Mouse (Mus musculus): ENCODE measurements around the gene Kmt2c. TPM values are rescaled to one million over a fixed set of nuclear protein-coding genes. Genes with fewer than 3 reads are reported as not detected.
A peak's percentile ranks its signal among the peaks of the same experiment; 100 is the strongest.
"Not testable (repeated sequence)": the region's sequence is repeated elsewhere in the genome, so short reads cannot be mapped to it uniquely, and the experiment has no call there.

The Kmt2c gene
- total RNA-seq, 2 experiments from 2014 or later, result 69.3 to 70.1 TPM

GRCm38 (mm10) chr5:25521461-25521860, 22.9 kb upstream of the Kmt2c start:
- DNase-seq (ENCODE audit: extremely low spot score in 1 of 2, low spot score in 2 of 2), result no peak
- intact Hi-C loops (cut with DNase I), result loop anchor here (10.0 kb wide), 1 partner anchor 183 kb away; the partner anchor contains the start of gene Xrcc2

- intact Hi-C loops (cut with DNase I), result loop anchor here (10.0 kb wide), 1 partner anchor 185 kb away; the partner anchor contains the start of gene Xrcc2
- DNase-seq (ENCODE audit: extremely low spot score in 1 of 2, low spot score in 2 of 2), result no peak
Observed at GRCm38 (mm10) chr5:25519820-25520219, 21.2 kb upstream of the Kmt2c start.

- no peak for DNase-seq (ENCODE audit: extremely low spot score in 1 of 2, low spot score in 2 of 2)
Observed at GRCm38 (mm10) chr5:25517550-25517949, 19.0 kb upstream of the Kmt2c start.

GRCm38 (mm10) chr5:25516301-25516895, 17.8 kb upstream of the Kmt2c start:
- DNase-seq (ENCODE audit: extremely low spot score in 1 of 2, low spot score in 2 of 2), result no peak
- intact Hi-C loops (cut with DNase I), result no loop called here

More at GRCm38 (mm10) chr5:25517550-25517949, 19.0 kb upstream of the Kmt2c start:
- intact Hi-C loops (cut with DNase I), result no loop called here

DNA sequence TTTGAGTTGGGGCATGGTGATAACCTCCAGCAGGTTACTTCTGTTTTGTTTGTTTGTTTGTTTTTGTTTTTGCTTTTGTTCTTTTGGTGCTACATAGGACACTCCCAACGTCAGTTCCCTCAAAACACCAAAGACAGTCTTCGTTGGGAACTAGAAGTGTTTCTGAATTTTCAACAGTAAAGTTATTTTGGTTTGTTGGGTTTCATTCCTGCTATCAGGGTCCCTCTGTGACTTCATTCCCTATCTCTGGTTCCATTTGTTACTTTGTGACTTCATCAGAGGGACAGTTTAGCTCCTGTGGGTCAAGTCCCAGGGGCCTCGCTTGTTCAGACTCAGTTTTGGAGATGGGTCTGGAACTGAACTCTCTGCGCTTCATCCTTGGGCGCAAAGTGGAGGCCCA, 17.2 kb upstream of the Kmt2c start, which contains the start of gene Cct8l1:
Gene Cct8l1, plus strand, starts transcription at position 301 of the 400 bp plus-strand sequence.
- intact Hi-C loops (cut with DNase I), result no loop called here

DNA sequence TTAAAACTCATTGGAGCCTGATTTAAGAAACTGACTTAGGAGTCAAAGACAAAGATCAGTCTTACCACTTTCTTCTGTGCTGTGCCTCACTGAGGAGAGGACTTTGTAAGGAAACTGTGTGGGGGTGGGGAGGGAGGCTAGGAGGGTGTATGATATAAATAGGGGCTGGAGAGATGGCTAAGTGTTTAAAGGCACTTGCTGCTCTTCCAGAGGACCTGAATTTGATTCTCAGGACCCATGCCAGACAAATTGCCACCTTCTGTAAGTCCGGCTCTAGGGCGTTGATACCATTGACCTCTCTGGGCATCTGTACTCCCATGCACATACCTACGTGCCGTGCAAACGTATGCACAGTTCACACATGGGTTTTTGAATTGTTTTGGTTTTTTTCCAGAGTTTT, 7.5 kb upstream of the Kmt2c start:
- intact Hi-C loops (cut with DNase I), result loop anchor here (10.0 kb wide), 1 partner anchor 189 kb away; no protein-coding TSS in a partner anchor
- no peak for DNase-seq (ENCODE audit: extremely low spot score in 1 of 2, low spot score in 2 of 2)

More for the DNA sequence above, 17.2 kb upstream of the Kmt2c start, which contains the start of gene Cct8l1:
- no peak for DNase-seq (ENCODE audit: extremely low spot score in 1 of 2, low spot score in 2 of 2)

GRCm38 (mm10) chr5:25500686-25501085, 2.1 kb upstream of the Kmt2c start:
- no peak for DNase-seq (ENCODE audit: extremely low spot score in 1 of 2, low spot score in 2 of 2)
- intact Hi-C loops (cut with DNase I), result loop anchor here (1.0 to 10.0 kb wide), 2 partner anchors 29 to 194 kb away; no protein-coding TSS in a partner anchor

DNA sequence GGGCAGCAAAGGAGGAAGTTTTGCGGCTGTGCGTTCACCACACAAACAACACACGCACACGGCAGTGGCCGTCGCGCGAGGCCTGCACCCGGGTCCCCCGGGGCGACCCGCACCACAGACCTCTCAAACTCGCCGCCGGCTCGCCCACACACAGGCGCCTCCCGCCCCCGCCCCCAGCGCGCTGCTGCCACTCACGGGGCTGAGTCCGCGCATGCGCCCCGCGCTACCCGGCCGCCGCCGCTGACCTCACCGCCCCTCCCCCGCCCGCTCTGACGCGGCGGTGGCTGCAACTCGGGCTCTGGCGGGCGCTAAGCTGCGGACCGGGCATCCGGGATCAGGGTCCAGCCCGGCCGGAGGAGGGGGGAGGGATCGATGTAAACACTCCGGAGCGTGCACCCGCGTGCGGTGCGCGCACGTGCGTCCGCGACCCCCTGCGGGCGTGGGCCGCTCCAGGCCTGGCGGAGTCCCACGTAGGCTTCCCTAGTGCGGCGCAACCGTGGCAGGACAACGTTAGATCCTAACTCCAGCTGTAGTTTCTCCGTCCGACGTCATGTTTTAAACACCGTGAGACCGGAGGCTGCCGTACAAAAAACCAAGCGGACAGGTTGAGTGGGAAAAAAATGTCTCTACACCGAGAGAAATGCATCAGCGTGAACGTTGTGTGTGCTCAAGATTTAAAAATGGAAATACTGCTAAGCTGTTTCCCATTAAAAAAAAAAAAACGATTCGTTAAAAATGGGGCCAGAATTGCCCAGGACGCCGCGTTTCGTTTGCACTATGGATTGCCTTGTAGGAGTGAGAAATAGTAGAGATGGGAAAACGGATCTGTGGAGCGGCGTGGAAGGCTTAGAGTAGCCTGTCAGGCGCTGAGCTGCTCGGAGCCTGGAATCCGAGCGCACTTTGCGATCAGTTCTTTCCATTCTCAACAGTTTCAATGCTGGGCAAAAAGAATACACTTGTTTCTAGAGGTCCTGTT, 1.1 kb upstream of the Kmt2c start:
- peak; percentile 96 to 99 for DNase-seq (ENCODE audit: extremely low spot score in 1 of 2, low spot score in 2 of 2)
- intact Hi-C loops (cut with DNase I), result loop anchor here (1.0 to 10.0 kb wide), 4 partner anchors 30 to 335 kb away; no protein-coding TSS in a partner anchor

DNA sequence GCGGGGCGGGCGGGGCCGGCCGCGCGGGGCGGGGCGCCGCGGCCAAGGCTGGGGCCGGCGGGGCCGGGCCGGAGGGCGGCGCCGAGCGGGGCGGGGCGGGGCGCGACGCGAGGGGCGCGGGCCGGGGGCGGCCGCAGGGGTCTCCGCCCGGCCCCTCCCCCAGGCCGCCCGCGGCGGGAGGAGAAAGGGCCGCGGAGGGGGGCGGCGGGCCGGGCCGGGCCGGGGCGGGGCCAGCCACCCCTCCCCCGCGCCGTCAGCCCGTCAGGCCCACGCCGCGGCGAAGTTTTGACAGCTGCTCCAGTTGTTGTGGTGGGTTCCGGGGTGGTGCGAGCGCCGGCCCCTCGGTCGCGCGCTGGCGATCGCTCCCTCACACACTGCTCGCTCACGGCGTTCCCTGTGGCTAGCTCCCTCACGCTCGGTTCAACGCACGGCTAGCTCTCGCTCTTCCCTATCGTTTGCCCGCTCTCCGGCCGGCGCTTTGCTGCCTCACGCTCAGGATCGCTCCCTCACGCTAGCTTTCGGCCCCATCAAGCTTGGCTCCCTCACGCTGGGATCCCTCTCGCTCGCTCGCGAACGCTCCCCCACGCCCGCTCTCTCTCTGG, 339 bp upstream of the Kmt2c start:
- intact Hi-C loops (cut with DNase I), result loop anchor here (5.0 to 10.0 kb wide), 2 partner anchors 77 to 336 kb away; no protein-coding TSS in a partner anchor
- peak; percentile 63 to 89 for DNase-seq (ENCODE audit: extremely low spot score in 1 of 2, low spot score in 2 of 2)

DNA sequence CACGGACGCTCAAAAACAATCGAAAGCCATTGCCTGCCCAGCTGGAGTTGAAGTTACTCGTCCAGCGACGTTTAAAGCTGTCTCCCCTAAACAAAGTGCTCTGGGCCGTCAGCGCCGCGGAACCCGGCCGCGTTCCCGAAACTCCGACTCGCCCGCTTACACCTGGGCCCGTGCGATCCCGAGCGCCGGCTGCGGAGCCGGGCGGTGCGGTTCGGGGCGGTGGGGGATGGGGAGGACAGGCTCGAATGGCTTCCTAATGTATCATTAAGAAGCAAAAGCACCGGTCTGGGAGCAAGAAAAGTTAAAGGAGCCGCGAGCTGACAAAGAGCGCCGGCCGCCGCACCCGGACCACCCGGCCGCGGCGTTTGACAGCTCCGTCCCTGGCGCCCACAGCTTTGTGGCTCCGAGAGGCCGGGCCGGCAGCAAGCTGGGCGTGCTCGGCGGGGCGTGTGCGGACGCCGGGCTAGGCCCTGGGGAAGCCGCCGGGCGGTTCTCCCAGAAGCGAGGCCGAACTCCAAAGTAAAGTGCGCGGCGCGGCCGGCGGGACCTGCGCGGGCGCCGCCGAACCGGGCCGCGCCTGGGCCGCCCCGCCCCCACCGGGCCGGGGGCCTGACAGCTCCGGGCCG, 750 bp downstream of the Kmt2c start:
- peak; percentile 9 to 78 for DNase-seq (ENCODE audit: extremely low spot score in 1 of 2, low spot score in 2 of 2)
- intact Hi-C loops (cut with DNase I), result loop anchor here (5.0 to 10.0 kb wide), 2 partner anchors 76 to 337 kb away; no protein-coding TSS in a partner anchor

DNA sequence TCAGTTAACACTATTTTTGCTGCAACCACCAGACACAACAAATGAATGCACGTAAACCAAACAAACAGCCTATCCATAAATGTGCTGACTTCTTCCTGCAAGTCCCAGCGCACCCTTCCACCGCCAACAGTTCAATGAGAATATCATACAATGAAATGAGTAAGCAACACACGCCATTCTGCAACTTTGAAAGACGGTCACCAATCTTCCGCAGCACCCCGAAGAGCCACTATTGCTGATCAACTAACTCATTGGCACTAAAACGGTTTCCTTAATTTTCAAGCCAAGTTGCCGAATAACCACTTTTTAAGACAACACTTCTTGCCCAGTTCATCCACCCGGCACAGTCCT, 1.2 kb downstream of the Kmt2c start:
- no peak for DNase-seq (ENCODE audit: extremely low spot score in 1 of 2, low spot score in 2 of 2)
- intact Hi-C loops (cut with DNase I), result loop anchor here (5.0 to 10.0 kb wide), 2 partner anchors 75 to 337 kb away; no protein-coding TSS in a partner anchor

DNA sequence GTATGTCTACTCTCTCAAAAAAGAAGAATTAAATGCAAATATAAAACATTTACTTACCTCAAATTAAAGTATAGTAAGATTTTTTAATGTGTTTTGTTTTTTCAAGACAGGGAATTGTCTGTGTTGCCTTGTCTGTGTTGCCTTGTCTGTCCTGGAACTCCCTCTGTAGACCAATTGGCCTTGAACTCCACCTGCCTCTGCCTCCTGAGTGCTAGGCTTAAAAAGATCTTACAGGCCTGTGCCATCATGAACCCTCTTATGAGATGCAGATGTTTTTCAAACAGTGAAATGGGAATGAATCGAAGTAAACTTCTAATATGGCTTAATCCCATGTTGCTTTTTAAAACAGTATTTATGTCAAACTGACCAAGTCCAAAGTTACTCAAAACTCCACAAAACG, 1.9 kb downstream of the Kmt2c start:
- intact Hi-C loops (cut with DNase I), result loop anchor here (5.0 to 10.0 kb wide), 2 partner anchors 74 to 338 kb away; no protein-coding TSS in a partner anchor
- DNase-seq (ENCODE audit: extremely low spot score in 1 of 2, low spot score in 2 of 2), result no peak

DNA sequence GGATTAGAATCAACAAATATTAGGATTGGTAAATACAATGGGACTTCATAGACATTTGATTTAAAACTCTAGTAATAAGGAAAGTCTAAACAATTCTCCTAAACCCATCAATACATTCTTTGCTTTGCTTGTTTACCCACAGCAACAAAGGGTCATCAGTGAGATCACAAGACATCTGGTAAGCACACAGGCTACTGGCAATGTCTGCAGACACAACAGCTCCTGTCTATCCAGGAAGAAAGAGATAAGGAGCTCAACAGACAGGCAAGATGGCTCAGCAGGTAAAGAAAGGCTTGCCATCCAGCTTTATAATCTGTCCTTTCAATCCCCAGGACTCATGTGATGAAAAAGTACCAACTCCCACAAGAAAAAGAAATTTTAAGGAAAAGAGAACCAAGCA, 19.7 kb downstream of the Kmt2c start:
- DNase-seq (ENCODE audit: extremely low spot score in 1 of 2, low spot score in 2 of 2), result no peak
- intact Hi-C loops (cut with DNase I), result no loop called here

DNA sequence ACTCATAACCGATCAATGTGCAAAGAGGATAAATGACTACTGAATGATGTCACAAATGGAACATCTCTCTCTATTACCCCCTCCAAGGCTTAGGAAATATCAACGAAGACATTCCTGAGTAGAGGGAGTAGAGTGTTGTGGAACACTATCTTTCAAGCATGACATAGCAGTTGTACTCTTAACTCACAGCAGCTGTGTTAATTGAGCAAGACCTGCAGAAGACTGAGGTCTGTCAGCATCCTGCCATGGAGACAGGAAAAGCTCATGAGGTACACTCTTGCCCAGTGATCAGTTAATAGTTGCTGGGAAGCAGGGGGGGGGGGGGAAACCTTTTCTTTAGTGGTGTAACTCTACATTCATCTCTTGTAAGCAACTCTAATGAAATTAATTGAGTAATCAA, 22.8 kb downstream of the Kmt2c start:
- DNase-seq (ENCODE audit: extremely low spot score in 1 of 2, low spot score in 2 of 2), result no peak
- intact Hi-C loops (cut with DNase I), result no loop called here

DNA sequence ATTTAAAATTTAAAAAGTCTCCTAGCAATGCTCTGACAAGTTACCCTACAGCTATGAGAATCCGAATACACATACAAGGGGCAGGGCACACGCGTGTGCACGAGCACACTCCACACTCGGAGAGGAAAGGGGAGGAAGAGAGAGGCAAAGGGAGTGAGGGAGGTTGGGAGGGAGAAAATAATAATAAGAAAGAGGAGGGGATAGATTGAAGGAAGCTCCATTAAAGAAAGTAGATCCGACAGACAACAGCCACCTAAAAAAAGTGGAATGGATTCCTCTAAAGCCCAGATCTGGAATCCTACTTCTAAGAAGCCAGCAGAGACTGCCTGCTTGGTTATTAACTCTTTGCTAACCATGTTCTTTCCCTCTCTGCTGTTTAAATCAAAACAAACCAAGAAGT, 26.5 kb downstream of the Kmt2c start:
- DNase-seq (ENCODE audit: extremely low spot score in 1 of 2, low spot score in 2 of 2), result peak in 1 of 2 experiments; percentile 20

GRCm38 (mm10) chr5:25461956-25462355, 36.6 kb downstream of the Kmt2c start:
- no peak for DNase-seq (ENCODE audit: extremely low spot score in 1 of 2, low spot score in 2 of 2)
- intact Hi-C loops (cut with DNase I), result no loop called here

More for the DNA sequence above, 26.5 kb downstream of the Kmt2c start:
- intact Hi-C loops (cut with DNase I), result no loop called here

DNA sequence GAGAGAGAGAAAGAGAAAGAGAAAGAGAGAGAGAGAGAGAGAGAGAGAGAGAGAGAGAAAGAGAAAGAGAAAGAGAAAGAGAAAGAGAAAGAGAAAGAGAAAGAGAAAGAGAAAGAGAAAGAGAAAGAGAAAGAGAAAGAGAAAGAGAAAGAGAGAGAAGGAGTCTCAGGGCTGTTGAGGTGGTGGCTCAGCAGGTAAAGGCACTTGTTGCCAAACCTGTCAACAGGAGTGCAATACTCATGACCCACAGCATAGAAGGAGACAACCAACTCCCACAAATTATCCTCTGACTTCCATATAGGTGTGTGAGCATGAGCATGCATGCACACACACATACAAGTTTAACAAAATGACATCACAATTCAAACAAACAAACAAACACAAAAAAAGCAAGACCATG, 43.2 kb downstream of the Kmt2c start:
- intact Hi-C loops (cut with DNase I); DNase-seq (ENCODE audit: extremely low spot score in 1 of 2, low spot score in 2 of 2): not testable (repeated sequence)

DNA sequence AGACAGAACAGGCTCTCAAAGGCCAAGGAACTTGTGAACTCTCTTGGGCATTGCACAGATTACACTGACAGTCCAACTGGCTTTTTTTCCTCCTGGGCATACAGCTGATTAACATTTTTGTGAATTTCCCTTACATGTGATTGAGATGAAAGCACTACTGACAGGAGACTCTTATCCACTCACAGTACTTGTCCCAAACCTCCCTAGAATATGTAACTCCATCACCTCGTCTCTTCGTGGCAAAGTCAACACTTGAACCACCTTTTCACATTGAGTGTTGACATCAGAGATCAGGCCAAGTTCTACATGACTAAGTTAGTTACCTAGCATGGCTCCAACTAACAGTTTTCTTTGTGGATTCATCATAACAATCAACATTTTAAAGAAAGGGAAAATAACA, 45.9 kb downstream of the Kmt2c start:
- intact Hi-C loops (cut with DNase I), result no loop called here
- no peak for DNase-seq (ENCODE audit: extremely low spot score in 1 of 2, low spot score in 2 of 2)
